Mouse (Mus musculus) CH12F3 (cell line): ENCODE measurements around the gene Lats2.

ENCODE experiments used
- in situ Hi-C: fragments of 300-500 bp; cut with MboI; formaldehyde crosslinking; loops from 2 replicates; pipeline ENCODE4 v1.14.3; 2020; ENCODE audit warnings: low sequenced_read_pairs

The Lats2 gene

DNA sequence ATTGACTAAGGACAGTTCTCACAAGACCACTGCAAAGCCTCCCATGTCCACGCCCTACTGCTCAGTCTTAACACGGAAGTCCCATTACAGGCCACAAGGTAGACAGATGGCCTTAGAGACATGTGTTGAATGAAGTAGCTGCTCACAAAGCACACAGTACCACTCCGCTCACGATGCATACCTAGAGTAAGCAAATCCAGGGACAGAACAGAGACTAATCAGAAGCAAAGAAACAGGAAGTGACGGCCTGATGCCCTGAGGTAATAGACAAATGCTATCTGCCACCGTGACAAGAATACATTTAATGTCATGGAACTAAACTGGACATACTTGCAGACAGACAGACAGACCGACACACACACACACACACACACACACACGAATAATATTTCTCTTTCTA lies 17.5 kb downstream of the Lats2 start:
- in situ Hi-C loops = no loop called here

DNA sequence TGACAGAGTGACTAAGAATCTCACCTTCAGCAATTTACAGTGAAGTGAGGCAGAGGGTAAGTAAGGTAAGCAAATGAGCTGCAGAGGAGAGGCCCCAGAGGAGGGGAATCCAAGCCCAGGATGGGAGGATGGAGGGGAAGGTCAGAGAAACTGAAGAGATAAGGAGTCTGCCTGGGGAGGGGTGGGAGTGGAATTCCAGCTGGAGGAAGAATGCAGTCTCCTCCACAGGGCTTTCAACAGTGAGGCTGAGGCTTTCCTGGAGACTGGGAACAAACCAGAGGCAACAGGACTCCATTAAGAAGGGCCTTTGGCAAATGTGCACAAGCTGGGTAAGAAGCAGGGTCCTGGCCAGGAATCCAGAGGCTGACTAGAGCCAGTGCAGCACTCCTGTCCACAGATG lies 21.1 kb downstream of the Lats2 start:
- in situ Hi-C loops = no loop called here

DNA sequence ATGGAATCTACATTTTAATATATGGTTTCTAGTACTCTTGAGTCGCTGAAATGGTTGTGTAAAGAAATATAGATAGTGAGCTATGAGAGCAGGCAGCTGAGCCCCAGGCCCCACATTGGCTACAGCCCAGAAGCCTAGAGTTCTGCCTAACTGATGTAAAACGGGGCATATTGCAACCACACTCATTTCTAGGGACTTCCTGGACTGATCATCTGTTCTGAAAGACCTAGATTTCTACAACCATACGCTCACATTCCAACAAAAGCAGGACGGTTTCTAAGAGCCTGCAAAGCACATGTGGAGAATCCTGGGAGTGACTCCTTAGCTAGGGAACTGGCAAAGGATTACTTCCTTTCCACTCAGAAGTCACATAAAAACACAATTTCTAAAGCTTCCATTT lies 22.0 kb downstream of the Lats2 start:
- in situ Hi-C loops = no loop called here

DNA sequence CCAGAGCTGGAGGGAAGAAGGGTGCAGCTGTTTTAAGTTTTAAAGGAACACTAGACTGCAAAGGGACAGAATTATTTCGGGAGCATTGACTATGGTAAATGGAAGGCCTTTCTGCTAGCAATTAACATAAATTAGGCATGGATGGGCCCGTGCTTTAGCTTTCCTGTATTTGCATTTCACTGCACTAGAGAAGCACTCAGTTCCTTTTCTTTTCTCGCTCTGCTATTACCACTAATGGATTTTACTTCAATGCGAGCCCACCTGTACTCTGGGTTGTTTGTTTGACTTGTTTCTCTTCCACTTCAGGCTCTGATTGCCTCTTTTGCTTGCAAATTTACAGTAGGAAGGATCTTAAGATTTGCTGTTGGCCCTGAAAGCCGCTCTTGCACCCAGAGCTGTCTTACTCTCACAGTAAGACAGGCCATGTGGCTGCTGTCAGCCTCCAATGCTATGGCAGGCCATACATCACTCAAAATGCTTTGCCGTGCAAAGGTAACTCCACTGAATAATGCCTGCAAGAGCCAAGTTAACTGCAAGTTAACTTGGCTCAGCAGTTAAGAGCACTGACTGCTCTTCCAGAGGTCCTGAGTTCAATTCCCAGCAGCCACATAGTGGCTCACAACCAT lies 25.4 kb downstream of the Lats2 start:
- in situ Hi-C loops = no loop called here

DNA sequence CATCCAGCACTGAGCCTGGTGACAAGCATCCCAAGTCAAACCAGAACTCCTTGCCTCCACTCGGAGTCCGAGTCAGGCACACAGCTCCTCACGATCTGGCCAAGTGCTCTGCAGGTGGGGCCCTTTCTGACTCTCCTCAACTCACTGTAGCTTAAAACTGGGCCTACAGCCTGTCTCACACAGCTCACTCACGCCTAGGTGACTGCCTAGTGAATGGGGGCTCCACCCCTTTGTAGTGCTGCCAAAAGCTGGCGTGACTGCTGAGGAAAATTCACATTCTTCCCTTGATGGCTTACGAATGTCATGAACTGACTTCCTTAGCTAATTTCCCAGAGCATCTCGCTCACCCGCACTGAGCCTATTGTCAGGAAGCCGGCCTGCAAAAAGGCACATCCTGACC lies 27.7 kb downstream of the Lats2 start:
- in situ Hi-C loops = no loop called here

DNA sequence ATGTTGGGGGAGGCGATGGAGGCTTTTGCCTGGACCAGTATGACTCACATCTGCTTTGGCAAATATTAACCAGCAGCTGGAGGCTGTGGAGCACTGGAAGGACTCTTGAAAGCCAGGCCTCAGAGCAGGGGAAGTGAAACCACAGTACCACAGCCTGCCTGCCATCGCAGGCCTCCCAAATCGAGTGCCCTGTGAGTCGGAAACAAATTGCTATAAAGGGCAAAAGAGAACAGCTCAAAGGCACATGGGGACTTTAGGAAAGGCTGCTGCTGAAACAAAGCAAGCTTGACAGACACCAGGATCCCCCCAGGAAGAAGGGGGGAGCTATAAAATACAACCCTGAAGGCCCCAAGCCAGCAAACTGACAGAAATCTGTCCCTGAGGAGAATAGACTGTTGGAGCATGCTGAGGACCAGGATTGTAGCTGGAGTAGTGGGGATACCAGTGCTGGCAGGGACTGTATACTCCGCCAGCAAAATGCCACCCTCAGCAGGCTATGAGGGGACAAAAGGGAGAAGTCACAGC lies 28.2 kb downstream of the Lats2 start:
- in situ Hi-C loops = no loop called here

DNA sequence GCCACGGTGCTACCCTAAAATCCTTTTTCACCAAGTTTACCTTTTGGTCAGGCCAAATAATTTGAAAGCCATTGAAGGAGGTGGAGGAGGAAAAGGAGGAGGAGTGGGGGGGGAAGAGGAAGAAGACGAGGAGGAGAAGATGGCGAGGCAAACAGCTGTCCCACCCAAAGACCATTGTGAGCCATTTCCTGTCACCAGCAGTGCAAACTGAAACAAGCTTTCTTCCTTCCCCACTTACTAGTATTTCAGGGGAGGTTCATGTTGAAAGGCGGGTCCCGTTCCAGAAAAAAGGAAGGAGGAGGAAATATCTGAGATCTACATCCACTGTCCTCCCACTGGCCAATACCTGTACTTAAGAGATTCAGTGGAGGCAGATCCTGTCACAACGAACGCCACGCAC lies 28.8 kb downstream of the Lats2 start:
- in situ Hi-C loops = no loop called here

DNA sequence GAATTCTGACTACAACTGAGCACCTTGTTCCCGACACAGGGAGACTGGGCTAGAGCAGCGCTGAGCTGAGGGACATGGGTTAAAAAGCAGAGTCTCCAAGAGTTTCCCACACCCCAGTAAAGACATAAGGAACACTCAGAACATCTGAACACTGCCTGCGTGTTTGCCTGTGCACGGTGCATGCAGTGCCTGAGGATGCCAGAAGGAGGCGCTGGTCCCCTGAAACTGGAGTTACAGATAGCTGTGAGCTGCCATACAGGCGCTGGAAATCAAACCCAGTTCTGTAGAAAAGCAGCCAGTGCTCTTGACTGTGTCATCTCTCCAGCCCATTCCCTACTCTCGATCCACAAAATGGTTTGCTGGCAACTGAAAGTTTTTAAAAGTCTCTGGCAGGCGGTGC lies 32.0 kb downstream of the Lats2 start:
- in situ Hi-C loops = no loop called here

DNA sequence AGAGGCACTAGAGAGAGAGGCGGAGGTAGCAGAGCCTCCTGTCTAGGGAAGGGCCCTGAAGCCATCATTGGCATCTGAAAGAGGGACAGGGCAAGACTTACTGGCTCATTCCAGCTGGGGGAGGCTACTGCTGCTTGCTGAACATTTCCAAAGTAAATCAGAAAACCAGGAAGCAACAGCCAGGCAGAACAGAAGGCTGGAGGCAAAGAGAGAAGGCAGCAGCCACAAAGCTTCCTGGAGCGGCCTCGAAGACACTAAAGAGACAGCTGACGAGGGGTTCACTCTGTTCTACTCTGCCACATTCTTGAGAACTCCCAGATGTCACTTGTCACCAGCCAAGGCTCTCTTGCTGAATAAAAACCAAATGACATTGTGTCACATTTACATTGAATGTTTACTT lies 33.7 kb downstream of the Lats2 start:
- in situ Hi-C loops = no loop called here

DNA sequence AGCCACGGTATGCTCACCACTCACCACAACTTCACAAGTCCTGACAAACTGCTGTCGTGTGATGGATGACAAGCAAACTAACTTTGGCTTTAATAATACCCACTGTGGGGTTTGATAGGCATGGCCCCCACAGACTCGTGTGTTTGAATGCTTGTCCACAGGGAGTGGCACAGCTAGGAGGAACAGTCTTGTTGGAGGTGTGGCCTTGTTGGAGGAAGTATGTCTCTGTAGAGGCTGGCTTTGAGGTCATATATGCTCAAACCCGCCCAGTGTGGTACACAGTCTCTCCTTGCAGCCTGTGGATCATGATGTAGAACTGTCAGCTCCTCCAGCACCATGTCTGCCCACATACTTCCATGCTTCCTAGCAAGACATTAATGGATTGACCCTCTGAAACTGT lies 39.9 kb downstream of the Lats2 start:
- in situ Hi-C loops = no loop called here

DNA sequence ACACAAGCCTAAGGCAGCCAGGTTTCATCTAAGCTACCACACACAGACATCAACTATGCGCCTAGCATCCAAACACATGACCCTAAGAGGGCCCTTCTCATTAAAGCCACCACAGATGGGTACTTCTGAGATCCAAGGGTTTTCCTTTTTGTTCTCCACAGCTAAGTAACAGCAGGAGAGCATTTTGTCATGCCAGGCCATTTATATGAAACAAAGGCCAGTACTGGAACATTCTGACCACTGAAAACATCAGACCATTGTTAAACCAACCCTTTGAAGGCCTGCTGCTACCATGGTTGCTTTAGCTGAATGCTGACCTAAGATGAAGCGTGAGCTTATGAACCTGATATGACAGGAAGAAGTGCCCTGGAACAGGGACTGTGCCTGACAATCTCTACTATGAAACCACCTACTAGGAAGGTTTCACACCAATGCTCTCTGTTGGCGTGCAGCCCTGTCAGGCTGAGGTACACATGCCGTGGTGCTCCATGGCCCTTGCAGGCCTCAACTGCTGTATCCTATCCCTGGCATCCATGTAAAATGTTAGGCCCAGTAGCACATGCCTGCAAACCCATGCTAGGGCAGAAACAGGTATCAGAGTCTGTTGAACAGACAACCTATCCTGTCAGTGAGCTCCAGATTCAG lies 41.5 kb downstream of the Lats2 start:
- in situ Hi-C loops = no loop called here

DNA sequence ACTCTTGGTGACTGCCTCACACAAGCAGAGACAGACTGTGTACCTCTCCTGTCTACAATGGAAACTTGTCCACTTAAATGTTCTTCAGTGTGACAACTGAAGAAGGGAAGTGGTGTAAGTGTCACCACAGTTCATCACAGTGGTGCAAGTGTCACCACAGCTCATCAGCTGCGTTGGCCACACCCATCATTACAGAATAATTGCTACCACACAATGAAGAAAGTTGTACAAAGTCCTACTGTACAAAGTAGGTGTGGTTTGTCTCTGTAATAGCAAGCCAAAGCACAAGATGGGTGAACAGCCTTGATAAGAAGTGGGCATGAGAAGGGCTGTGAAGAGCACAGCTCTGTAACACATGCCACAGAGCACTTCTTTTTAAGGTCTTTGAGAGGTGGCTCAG lies 45.3 kb downstream of the Lats2 start:
- in situ Hi-C loops = no loop called here

DNA sequence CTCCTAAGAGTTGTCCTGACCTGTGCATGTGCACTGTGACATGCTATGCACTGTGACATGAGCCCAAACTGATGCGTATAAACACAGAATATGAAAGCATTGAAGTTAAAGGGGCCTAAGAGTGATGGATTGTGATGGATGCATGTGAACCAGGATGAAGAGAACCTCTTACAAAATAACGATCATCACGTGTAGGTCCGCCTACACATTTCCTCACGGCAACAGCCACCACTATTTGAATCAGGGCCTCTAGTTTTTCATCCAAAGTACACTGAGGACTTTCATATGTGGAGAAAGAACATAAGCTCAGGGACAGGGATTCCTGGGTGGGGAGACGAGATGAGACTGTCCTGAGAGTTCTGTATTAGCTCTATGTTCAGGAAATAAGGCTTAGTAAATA lies 47.1 kb downstream of the Lats2 start:
- in situ Hi-C loops = no loop called here

DNA sequence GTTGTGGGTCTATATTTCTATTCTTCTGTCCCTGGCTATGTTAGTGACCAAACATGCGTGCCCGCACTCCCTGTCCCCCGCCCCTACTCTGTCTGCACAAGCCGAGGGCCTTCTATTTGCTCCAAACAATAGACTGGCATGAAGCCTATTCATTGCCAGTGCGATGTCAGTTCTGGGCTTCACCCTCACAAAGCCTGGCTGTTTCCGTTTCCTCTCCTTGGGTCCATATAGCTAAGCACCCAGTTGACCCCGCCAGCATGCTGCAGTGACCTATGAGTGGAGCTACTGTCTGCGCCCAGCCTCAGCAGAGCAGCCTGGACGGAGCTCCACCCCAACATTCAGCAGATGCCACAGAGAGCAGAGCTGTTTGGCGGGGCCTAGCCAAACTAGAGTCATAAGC lies 49.0 kb downstream of the Lats2 start:
- in situ Hi-C loops = no loop called here

DNA sequence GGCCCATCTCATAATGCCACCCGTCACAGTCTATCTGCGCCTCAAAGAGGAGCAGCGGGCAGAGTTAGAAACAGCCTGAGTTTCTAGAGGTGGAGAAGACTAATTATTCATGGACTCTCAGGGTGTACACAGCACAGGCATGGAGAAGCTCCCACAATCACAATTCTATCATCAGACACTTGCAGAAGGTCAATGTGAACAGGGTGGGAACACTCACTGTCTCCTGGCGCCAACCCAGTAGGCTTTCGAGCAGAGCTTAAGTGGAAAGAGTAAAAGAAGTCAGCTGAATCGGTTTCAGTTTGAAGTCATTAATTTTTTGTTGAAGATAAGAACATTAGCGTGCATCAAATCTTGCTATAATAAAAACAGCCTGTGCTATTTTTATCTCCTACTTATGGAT lies 49.6 kb downstream of the Lats2 start:
- in situ Hi-C loops = no loop called here

DNA sequence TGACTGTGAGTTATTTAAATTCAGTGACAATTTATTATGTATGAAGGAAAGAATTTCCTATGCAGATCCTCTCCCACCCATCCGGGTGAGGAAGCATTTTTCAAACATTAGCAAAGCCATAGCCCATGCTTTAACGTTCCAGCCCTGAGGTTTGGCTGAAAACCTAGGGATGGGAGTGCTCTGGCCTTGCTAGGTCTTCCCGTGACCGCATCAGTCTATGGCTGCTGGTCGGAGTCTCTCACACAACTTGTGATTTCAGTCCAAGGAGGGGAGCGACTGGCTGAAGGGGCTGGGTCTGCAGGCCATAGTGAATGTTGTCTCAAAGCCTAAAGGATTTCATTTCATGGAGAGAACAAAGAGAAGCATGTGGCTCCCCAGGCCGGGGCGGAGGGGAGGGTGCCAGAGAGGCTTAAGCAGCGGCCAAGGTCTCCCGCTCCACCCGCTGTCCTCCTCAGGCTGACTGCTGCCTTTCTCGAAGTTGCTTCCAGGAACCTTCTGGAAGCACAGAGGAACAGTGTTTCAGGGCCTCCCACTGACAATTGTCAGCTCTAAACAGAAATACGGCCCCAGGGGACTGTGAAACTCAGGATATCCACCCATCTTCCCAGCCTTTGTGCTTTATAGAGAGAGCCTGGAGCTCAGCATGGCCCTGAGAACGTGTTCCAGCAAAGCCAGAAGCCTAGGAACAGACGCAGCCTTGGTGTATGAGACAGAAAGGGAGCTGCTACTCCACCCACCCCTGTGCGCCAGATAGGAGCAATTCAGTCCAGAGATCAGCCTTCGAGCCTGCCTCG lies 50.9 kb downstream of the Lats2 start:
- in situ Hi-C loops = no loop called here

DNA sequence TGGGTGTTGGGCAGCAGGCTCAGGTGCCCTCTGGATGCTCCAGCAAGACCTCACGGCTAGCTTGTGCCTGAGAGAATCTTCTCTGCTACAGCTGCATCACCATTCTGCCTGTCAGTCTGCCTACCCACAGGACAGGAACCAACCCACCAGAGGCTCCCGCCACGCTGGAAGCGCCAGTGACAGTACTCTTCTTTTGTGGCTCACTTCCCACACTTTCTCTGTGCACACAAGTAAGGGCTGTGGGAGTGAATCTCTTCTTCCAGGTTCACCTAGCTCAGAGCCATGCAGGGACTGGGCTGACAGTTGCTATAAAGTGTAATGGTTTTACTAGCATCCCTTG lies 51.5 kb downstream of the Lats2 start:
- in situ Hi-C loops = no loop called here

DNA sequence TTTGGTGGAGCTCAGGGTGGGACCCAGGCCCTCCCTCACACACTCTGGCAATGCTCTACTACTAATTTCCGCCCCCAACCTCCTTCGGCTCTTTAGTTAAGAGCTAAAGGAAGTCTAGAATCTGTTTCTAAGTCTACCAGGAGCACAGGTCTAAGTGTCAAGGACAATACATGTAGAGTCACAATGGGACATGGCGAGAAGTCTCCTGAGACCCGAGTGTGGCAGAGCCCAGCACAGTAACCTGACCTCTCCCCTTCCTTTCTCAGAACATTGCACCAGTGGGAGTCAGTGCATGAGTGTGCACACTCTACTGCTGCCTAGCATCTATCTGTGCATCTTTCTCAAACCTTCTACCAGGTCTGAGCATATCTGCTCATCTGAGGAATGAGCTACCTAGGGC lies 52.4 kb downstream of the Lats2 start:
- in situ Hi-C loops = no loop called here

DNA sequence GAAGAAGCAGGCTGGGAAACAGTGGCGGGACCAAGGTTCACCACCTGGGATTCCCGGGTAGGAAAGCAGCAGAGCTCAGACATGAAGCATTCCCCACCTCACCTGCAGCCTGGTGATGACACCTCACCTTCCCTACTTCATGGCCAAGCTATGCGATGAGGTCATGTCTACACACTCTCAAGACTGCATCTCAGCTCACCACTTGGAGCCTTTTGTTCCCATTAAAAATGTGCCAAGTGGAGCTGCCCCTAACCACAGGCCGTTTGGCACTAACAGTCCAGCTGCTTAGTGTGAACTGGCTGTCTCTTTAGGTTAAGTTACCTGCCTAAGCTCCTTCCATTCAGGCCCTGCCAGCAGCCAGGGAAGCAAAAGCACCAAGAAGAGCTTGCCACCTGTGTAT lies 53.1 kb downstream of the Lats2 start:
- in situ Hi-C loops = no loop called here

DNA sequence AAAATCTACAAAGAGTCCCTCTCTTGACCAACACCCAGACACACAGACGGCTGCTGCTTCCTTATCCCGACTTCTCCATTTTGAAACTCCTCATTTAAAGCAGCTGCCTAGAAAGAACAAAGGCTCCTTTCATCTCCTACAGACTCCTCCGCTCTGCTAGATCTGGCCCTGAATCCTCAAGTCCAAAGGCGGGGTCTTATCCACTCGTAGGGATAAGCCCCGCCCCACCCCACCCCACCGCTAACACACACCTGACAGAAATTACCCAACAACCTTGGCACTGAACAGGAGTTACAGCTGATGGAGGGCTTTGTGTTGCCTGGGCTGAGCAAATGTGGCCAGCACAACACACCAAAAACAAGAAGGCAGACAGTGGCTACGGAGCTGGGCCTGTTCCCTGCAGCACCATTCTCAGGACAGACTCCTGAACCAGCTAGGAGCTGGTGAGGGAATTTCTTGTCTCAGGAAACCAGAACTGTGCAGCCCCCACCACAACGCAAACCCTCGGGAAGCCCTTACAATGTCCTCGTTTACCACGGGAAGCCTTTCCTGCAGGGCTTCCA lies 56.2 kb downstream of the Lats2 start:
- in situ Hi-C loops = no loop called here

DNA sequence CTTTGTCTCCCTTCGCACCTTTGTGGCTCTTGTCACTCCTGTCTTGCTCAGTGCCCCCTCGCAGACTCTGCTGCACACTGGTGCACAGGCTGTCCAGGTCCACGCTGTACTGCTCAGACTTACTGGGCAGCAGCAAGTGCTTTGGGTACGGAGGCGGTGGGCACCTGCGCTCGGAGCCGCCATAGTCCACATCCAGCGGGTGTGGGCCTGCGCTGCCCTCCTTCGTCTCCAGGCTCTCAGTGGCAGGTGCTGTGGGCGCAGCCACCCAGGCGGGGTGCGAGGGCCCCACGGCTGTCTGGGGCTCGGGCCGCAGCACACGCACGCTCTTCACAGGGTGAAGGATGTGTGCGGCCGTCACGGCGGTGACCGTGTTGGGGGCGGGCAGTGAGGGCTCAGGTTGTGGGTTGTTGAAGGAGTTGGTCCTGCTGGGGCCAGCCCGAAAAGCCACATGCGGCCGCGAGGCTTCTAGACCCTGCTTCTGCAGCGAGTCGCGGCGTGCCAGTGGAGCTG lies 58.7 kb downstream of the Lats2 start:
- in situ Hi-C loops = no loop called here

DNA sequence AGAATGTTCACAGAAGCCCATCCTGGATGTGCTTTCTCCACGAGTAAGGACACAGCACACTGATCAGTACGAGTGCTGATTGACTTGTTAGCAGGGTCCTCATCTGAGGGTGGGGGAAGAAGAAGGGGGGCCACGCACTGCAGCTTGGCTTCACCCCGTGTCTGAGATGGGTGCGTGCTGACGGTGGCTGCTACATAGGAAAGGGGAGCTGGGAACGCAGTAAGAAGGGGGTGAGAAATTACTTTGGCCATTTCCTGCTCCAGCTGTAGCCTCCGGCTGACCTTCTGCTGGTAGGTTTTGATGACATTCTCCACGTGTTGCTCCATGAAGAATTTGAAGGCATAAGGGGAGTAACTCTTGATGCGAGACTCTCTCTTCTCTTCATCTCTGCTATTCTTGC lies 59.2 kb downstream of the Lats2 start:
- in situ Hi-C loops = no loop called here
